Mouse (Mus musculus) lung, postnatal 14 days (tissue): Measurements from ENCODE around the gene Rasgrp2.
A peak's percentile ranks its signal among the peaks of the same experiment; 100 is the strongest.

Experiments
- DNase-seq: peaks from one replicate; pipeline ENCODE4 v3.0.0; 2021

The Rasgrp2 gene

GRCm38 (mm10) chr19:6409176-6409575 is 10.0 kb downstream of the Rasgrp2 start:
- no peak for DNase-seq

- DNase-seq = no peak
Observed at GRCm38 (mm10) chr19:6409936-6410335, 10.8 kb downstream of the Rasgrp2 start.

DNA sequence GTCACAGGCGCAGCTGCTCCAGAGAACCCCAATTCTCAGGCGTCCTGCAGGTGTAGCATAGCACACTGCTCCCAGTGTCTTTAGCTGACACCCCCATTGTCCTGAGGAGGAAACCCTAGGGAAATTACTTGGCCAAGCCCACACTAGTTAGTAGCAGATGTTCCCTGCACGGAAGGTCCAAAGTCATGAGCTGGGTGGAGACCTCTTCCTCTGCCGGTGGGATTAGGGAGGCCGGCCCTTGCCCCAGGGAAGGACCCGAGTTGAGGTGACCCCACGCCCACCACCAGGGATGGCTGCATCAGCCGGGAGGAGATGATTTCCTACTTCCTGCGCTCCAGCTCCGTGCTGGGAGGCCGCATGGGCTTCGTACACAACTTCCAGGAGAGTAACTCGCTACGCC is 13.7 kb downstream of the Rasgrp2 start:
- DNase-seq = no peak

DNA sequence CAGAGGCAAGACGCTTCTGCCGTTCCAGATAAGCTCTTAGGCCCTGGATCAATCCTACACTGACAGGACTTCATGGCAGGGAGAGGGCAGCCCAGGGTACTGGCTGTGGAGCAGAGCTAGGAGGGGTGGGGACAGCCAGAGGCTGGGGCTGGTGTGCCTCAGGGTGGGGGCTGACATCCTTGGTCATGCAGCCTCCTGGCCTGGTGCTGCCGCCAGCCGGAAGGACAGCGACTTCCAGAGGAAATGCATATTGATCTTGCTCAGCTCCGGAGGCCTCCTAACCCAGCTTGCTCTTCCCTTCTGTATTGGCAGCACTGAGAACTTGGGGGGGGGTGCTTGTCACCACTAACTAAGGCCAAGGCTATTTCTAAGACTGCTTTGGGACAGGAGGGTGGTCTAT is 16.3 kb downstream of the Rasgrp2 start:
- DNase-seq = peak; percentile 42

- no peak for DNase-seq
Observed at GRCm38 (mm10) chr19:6416124-6416770, 17.1 kb downstream of the Rasgrp2 start.

GRCm38 (mm10) chr19:6416894-6417761 is 18.0 kb downstream of the Rasgrp2 start:
- DNase-seq = no peak

GRCm38 (mm10) chr19:6418233-6418879 is 19.2 kb downstream of the Rasgrp2 start, which contains the start of gene Nrxn2:
Gene Nrxn2 (plus strand): TSS chr19:6418731.
- DNase-seq = peak; percentile 88

DNA sequence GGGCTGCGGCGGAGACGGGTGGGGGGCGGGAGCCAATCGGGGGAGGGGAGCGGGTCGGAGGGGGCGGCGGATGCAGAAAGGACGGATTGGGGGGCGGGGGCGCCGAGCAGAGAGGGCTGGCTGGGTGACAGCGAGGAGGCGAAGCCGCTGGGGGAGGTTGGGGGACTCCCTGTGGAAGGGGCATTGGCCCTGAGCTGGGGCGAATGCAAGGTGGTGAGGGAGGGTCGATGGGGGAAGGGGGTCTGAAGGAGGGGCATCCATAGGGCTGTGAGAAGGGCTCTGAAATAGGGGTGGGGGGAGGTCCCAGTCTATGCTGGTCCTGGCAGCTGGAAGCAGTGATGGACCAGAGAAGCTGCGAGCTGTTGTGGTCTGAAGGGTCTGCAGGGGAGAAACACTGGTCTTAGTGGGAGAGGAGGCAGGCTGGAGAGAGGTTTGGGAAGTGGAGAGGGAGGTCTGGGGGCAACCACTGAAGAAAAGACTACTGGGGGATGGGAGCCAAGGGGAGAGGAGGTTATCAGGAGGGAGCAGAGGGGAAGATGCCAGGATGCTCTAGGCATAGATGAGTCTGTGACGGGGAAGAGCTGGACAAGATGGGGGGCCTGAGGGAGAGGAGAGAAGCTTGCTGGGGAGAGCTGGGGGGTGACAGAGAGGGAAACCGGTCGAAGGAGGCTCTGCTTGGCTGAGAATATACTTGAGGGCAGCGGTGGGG is 20.0 kb downstream of the Rasgrp2 start:
- DNase-seq = no peak

- DNase-seq = no peak
Observed at GRCm38 (mm10) chr19:6419805-6420310, 20.7 kb downstream of the Rasgrp2 start.

- no peak for DNase-seq
Observed at GRCm38 (mm10) chr19:6420481-6421210, 21.5 kb downstream of the Rasgrp2 start.

- no peak for DNase-seq
Observed at GRCm38 (mm10) chr19:6421211-6421590, 22.1 kb downstream of the Rasgrp2 start.

DNA sequence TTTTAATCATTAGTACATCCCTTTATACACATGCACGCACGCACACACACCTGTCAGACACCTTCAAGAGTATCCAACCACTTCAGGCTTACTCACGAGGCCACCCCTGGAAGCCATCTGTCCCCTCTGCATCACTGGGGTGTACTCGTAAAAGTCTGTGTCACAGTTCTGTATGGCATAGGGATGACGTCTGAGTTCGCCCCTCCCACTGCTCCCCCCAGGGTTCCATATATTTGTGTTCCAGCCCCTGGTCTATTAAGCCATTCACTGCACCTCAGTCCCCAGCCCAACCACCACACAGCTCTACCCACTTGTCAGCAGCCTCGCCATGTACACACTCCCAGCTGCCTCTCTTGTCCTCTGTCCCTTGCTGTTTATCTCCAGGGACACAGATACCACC is 22.9 kb downstream of the Rasgrp2 start:
- no peak for DNase-seq

DNA sequence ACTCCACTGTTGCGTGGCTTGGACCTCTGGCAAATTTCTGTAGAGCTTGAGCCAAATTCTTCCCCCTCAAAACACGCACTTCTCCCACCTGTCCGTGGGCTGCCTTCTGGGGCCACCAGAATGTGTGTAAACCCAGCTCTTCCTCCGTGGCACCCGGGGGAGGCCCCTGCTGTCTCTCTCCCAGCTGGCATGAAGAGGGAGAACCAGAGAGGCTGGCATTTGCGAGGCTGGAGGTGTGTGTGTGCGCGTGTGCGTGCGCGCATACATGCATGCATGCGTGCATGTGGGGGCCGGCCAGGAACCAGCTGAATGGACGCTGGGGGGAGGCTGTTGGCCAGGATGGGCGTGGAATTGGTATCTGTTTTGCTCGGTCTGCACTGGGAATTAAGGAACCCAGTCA is 24.1 kb downstream of the Rasgrp2 start:
- no peak for DNase-seq

DNA sequence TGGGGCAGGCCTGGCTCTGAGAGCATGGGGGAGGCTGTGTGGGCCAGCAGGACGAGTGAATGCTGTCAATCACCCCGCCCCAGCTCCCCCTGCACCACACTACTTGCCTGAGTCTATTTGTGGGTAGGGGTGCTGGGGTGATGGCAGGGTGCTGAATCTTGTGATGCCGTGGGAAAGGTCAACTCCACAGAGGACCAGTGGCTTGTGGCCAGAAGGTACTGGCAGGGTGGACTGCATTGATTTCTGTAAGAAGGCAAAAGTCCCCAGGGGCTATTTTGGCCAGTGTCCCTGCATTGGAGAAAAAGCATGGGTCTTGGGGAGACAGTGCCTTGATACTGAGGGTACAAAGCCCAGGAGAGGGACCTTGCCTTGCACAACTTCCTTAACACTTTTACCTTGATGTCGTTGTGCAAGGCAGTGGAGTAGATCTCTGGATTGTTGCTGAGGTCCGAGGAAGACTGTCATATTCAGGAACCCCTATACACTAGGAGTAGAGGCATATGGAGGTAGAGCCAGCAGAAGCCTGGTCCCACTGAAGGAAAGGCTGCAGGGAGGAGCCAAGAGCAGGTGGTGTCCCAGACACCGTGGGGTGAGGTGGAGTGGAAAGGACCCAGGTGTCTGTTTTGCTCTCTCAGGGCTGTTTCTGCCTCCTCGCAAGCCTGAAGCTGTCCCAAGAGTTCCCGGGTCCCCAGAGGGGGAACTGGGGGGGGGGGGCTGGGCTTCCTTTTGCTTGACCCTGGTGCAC is 25.2 kb downstream of the Rasgrp2 start:
- no peak for DNase-seq

DNA sequence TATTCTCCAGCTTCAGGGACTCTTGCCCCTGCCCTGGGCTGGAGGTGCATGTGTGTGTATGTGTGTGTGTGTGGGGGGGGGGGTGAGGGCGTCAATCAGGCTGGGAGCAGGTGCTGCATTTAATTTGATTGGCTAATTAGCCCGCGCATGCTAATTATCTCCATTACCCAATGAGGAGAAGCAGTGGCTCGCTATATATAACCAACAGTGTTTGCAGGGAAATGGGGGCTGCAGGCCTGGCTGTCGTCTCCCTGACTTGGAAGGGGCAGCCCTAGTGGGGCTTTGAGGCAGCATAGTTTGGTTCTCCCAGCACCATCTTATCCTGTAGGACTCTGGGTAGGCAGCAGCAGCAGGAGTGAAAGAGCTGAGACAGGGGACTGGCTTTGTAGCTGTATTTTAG is 26.5 kb downstream of the Rasgrp2 start:
- DNase-seq = no peak

DNA sequence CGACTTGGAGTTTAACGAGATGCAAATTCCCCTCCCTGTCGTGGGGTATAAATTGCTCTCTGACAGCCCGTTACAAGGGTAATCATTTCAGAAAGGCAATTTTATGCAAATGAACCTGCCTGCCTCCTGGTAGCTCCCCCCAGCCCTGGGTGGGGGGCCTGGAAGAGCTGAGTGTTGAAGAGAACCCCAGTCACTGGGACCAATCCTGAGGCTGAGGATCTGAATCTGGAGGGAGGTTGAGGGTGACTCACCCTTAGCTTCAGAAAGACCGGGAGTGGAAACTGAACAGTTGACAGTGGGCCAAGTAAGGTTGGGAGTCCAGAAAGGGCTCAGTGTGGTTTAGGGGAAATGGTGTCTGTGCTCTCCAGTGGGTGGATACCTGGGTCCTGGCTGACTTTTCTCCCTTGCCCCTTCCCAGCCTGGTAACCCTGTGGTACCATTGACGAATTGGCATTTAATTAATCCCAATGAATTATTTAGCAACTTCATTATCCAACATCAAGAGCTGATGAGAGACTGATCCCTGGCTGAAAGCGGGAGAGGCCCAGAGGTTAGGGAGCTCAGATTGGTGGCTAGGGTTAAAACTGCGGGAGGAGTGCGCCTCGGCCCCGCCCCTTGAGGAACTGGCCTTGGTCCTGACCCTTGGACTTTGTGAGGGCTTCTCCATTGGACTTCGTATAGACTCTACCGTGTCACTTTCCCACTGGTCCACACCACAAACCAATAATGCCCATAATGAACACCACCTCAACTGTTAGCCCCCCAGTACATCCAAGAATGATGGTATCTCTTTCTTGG is 27.8 kb downstream of the Rasgrp2 start:
- peak; percentile 65 for DNase-seq

DNA sequence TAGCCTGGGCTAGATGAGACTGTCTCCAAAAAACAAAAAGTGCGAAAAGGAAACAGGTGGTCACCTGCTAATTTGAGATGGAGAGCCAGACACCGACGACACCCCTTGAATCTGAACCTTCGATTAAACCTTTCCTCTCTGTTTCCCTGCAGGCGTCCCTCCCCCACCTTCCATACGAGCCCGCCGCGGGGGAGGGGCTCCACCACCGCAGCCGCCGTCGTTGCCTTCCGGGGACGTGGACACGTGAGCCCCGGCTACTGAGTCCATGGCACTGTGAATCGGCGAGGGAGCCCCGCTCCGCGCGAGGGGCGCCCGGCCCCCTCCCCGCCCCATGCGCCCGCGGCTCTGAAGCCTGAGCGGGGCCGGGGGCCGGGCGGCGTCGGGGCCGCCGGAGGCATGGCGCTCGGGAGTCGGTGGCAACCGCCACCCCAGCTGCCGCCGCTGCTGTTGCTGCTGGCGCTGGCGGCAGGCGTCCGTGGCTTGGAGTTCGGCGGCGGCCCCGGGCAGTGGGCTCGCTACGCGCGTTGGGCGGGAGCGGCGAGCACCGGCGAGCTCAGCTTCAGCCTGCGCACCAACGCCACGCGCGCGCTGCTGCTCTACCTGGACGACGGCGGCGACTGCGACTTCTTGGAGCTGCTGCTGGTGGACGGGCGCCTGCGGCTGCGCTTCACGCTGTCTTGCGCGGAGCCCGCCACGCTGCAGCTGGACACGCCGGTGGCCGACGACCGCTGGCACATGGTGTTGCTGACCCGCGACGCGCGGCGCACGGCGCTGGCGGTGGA is 28.7 kb downstream of the Rasgrp2 start:
- DNase-seq = peak; percentile 53

- no peak for DNase-seq
Observed at GRCm38 (mm10) chr19:6428501-6429200, 29.5 kb downstream of the Rasgrp2 start.

GRCm38 (mm10) chr19:6443016-6443415 is 43.9 kb downstream of the Rasgrp2 start:
- DNase-seq = no peak
